Mouse (Mus musculus) kidney, postnatal 0 days (tissue): ENCODE results near the gene Col4a2. TPM values are rescaled to one million over a fixed set of nuclear protein-coding genes. Genes with fewer than 3 reads are reported as not detected.
A peak's percentile ranks its signal among the peaks of the same experiment; 100 is the strongest.

Experiments used
- ATAC-seq: fragments of 200-750 bp; cut with Nextera tagmentation; replicated peaks from 2 replicates; pipeline ENCODE4 v1.8.0; 2017; ENCODE audit warnings: low read depth, moderate number of reproducible peaks, moderate TSS enrichment, moderate library complexity; ENCODE audit not compliant: low FRiP score
- DNase-seq: peaks from one replicate; pipeline ENCODE4 v3.0.0-alpha.2; 2016; ENCODE audit warnings: low spot score
- H3K27ac ChIP-seq: fragments of 300-500 bp; sonication (generic); 2 replicates; pipeline ENCODE4 v1.5.1; 2014; ENCODE audit warnings: mild to moderate bottlenecking
- H3K27me3 ChIP-seq: fragments of 300-500 bp; sonication (generic); 2 replicates; pipeline ENCODE4 v1.6.1; 2014; ENCODE audit warnings: low read length, mixed read lengths; ENCODE audit not compliant: insufficient read depth
- H3K36me3 ChIP-seq: fragments of 300-500 bp; sonication (generic); 2 replicates; pipeline ENCODE4 v1.6.1; 2014; ENCODE audit warnings: low read length, mixed read lengths; ENCODE audit not compliant: insufficient read depth
- H3K4me1 ChIP-seq: fragments of 300-500 bp; sonication (generic); replicated peaks from 2 replicates; pipeline ENCODE4 v1.6.1; 2014; ENCODE audit warnings: antibody characterized with exemption, low read length, mixed read lengths; ENCODE audit not compliant: insufficient read depth
- H3K4me2 ChIP-seq: fragments of 300-500 bp; sonication (generic); 2 replicates; pipeline ENCODE4 v1.6.1; 2014; ENCODE audit warnings: mild to moderate bottlenecking, low read length, moderate library complexity, mixed read lengths
- H3K4me3 ChIP-seq: fragments of 300-500 bp; sonication (generic); replicated peaks from 2 replicates; pipeline ENCODE4 v1.5.1; 2014; ENCODE audit warnings: low read depth, low read length
- H3K9ac ChIP-seq: fragments of 300-500 bp; sonication (generic); 2 replicates; pipeline ENCODE4 v1.6.1; 2014; ENCODE audit warnings: low read depth, low read length
- H3K9me3 ChIP-seq: fragments of 300-500 bp; sonication (generic); replicated peaks from 2 replicates; pipeline ENCODE4 v1.6.1; 2016; ENCODE audit warnings: low read length, inconsistent platforms, mixed read lengths
- CTCF ChIP-seq: IDR thresholded peaks from 2 replicates; pipeline ENCODE4 v1.5.1; 2016; ENCODE audit warnings: antibody characterized with exemption, low read depth, mild to moderate bottlenecking, moderate library complexity
- WGBS: fragments of 180-500 bp; shearing (Covaris S2); extraction: QIAGEN DNeasy Blood & Tissue Kit; methylation state at CpG from one replicate; pipeline ENCODE4 v1.1.7; 2014; 5-methylcytosine and 5-hydroxymethylcytosine counted together
- polyA plus RNA-seq: library from polyadenylated mRNA; unstranded; fragments of >200 nt; fragmentation: Nextera tagmentation; extraction: Ambion mirVana; gene quantifications from 2 replicates; pipeline ENCODE4 v1.2.1, GENCODE M21; 2015

Gene Col4a2
- polyA plus RNA-seq, 1 experiment from 2014 or later: 140 TPM

- TF ChIP-seq CTCF: no peak
- Histone ChIP-seq H3K9ac (no peak overlapping the region), H3K36me3 (no peaks in the 10 kb centered on the region), H3K4me1 (peaks cover 51% of the 10 kb centered on the region), H3K27ac (no peak overlapping the region), H3K9me3 (no peaks in the 10 kb centered on the region), H3K4me3 (no peak overlapping the region), H3K27me3 (no peaks in the 10 kb centered on the region), H3K4me2 (no peak overlapping the region)
- WGBS: 88% methylated on average over 5 of the region's 5 CpGs
- DNase-seq: no peak
- ATAC-seq: no peak
These were observed 23.7 kb downstream of the Col4a2 start for GRCm38 (mm10) chr8:11336346-11336745.

DNA sequence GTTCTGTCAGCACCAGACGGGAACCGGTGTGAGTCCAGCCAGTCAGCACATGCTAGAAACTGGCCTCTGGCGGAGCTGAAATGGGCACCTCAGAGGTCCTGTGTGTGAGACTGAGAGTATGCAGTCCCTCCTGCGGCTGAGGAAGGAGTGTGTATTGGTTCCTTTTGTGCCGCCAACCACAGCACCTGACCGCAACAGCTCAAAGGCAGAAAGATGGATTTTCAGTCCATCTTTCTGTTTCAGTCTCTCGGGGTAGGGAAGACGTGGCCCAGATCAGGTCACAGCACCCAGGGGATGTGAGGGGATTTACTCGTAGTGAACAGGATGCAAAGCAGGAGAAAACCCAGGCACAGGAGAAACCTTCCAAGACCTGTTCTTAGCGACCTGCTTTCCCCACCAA lies 25.0 kb downstream of the Col4a2 start:
- H3K4me3 ChIP-seq: no peak overlapping the region
- H3K36me3 ChIP-seq: no peaks in the 10 kb centered on the region
- no peak overlapping the region for H3K27ac ChIP-seq
- H3K27me3 ChIP-seq: no peaks in the 10 kb centered on the region
- H3K9ac ChIP-seq: no peak overlapping the region
- DNase-seq (no peak), ATAC-seq (no peak)
- 91% methylated on average over 10 of the region's 10 CpGs for WGBS
- no peak overlapping the region for H3K4me2 ChIP-seq
- no peaks in the 10 kb centered on the region for H3K9me3 ChIP-seq
- H3K4me1 ChIP-seq: peaks cover 48% of the 10 kb centered on the region
- no peak for TF ChIP-seq CTCF

- no peaks in the 10 kb centered on the region for H3K27me3 ChIP-seq
- H3K36me3 ChIP-seq: no peaks in the 10 kb centered on the region
- no peak overlapping the region for H3K9ac ChIP-seq
- H3K4me3 ChIP-seq: no peak overlapping the region
- no peak for ATAC-seq
- no peak overlapping the region for H3K4me2 ChIP-seq
- 80% methylated on average over 9 of the region's 9 CpGs for WGBS
- no peak overlapping the region for H3K27ac ChIP-seq
- H3K4me1 ChIP-seq: peaks cover 44% of the 10 kb centered on the region
- DNase-seq: no peak
- no peaks in the 10 kb centered on the region for H3K9me3 ChIP-seq
- no peak for TF ChIP-seq CTCF
These were observed 25.9 kb downstream of the Col4a2 start for GRCm38 (mm10) chr8:11338507-11338906.

DNA sequence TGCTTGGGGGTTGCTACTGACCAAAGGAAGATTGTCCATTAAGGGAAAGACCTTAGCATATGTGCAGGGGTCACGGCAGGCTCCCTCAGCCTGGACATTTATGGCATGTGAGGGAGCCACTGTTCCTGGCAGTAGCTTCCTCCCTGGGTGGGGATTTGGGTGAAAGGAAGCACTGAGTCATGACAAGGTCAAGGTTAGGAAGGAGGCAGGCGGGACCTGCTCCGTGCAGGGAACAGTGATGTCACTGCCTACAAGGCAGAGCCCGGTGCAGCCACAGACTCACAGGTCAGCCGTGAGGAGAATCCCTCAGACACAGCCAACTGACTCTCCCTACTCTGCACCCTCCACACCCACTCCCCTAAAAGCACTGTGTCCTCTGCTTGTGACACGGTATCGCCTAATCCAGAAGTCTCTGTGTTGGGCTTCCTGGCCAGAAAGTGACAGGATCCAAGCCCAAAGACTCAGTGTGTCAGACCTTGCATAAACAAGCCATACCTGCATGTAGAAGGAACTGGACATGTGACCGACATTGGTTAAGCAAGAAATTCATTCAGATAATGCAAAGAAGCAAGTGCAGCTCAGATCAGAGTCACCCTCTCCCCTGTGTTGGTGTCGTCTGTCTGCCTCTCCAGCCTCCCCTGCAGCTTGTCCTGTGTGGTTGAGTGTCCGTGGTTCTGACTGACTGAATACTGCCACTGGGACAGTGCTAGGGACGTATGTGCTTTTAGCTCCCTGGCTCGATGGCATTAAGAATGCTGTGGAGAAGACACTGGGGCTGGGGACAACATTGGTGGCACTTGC lies 27.9 kb downstream of the Col4a2 start:
- DNase-seq (peak; percentile 64), ATAC-seq (peak; percentile 81)
- TF ChIP-seq CTCF: no peak
- no peaks in the 10 kb centered on the region for H3K36me3 ChIP-seq
- no peak overlapping the region for H3K4me2 ChIP-seq
- peak overlapping the region; percentile 62 for H3K27ac ChIP-seq
- 39% methylated on average over 12 of the region's 12 CpGs for WGBS
- H3K9me3 ChIP-seq: no peaks in the 10 kb centered on the region
- peaks cover 35% of the 10 kb centered on the region for H3K4me1 ChIP-seq
- H3K4me3 ChIP-seq: no peak overlapping the region
- no peaks in the 10 kb centered on the region for H3K27me3 ChIP-seq
- no peak overlapping the region for H3K9ac ChIP-seq

DNA sequence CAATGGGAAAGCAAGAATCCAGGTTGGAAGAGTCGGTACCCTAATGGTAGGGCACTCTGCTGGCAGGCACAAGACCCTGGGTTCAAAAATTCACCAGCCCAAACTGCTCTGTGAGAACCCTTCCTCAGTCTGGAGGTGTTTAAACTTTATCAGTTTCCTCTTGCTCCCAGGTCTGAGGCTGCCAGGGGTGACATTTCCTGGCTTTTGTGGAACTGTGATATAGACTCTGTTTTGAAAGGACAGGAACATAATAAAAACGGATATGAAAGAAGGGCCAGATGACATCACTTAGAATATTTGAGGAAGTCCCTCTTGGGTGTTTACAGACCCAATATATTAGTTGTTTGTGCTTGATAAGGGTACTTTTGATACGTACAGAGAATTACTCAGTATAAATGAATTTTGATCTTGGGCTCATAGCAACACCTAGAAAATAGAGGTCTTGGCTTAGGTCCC lies 28.5 kb downstream of the Col4a2 start:
- Histone ChIP-seq H3K36me3 (no peaks in the 10 kb centered on the region), H3K9me3 (no peaks in the 10 kb centered on the region), H3K27me3 (no peaks in the 10 kb centered on the region), H3K9ac (no peak overlapping the region), H3K4me3 (no peak overlapping the region), H3K4me1 (peaks cover 30% of the 10 kb centered on the region), H3K27ac (no peak overlapping the region), H3K4me2 (no peak overlapping the region)
- no peak for DNase-seq
- WGBS: 62% methylated on average over 3 of the region's 3 CpGs
- TF ChIP-seq CTCF: no peak
- ATAC-seq: no peak

DNA sequence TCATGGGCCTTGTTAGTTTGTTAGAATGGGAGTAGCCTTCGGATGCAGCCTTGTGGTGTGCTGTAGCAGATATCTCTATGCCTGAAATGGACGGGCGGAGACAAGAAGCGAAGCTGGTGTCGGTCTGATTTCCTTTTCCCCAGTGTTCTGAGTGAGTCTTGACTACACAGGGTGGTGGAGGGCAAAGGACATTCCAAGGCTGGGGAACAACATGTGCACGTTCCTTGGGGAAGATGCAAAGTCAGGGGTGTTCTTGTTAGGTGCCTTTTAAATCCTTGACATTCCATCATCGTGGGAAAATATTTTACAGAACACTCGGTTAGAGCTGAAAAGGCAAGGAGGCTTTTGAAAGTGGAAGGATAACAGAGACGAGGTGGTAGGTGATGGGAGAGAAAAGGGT lies 31.9 kb downstream of the Col4a2 start:
- Histone ChIP-seq H3K27me3 (no peaks in the 10 kb centered on the region), H3K4me2 (no peak overlapping the region), H3K9ac (no peak overlapping the region), H3K27ac (peak overlapping the region; percentile 54; the same call in 1 of the 2 replicates), H3K4me3 (no peak overlapping the region), H3K9me3 (no peaks in the 10 kb centered on the region), H3K4me1 (peaks cover 35% of the 10 kb centered on the region), H3K36me3 (no peaks in the 10 kb centered on the region)
- no peak for ATAC-seq
- 71% methylated on average over 9 of the region's 9 CpGs for WGBS
- no peak for TF ChIP-seq CTCF
- DNase-seq: no peak
